Mouse (Mus musculus): ENCODE measurements around the gene Nup93.

DNA sequence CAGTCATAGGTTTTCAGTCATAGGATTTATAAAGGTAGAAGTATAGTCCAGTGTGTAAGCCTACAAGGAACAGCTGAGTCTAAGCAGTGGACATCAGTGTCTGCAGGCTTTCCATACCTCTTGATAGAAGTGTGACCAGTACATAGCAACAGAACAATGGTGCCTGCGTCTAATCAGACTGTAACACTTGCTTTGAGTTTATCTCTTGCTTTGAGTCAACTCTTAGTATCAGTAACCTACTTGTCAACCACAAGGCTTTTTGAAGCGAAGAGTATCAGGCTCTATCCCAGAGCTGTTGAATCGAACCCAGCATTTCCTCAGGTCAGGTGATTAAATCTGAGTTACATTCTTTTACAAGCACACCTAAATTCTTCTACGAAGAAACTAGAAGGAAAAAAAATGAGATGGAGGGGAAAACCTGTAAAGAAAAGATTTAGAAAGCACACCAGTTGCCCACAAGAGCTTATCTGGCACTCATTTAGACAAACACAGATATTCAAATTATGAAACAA lies 25.9 kb downstream of the Nup93 start:
- no peak for TF ChIP-seq CTCF (IDR thresholded peaks at IDR 0.05; ENCODE audit: low read depth, low read length)
- no peak for TF ChIP-seq EP300 (IDR thresholded peaks at IDR 0.05; ENCODE audit: insufficient read depth, low read depth, low read length)
- no peak for TF ChIP-seq POLR2A (IDR thresholded peaks at IDR 0.05; ENCODE audit: insufficient read depth, low read length)

All from ES-Bruce4 (cell line).